Mouse (Mus musculus) hematopoietic stem cell, adult 5-6 weeks (primary cell): ENCODE data around the gene Emid1. TPM values are rescaled to one million over a fixed set of nuclear protein-coding genes. Genes with fewer than 3 reads are reported as not detected.

Experiments used
- ATAC-seq, 2 experiments: fragments of 125-278 bp in 1 of 2; replicated peaks in 1 of 2; 2 replicates each; pipeline ENCODE4 v1.8.0; 2016 to 2017; ENCODE audit warnings: inconsistent platforms in 2 of 2, mild to moderate bottlenecking in 2 of 2, moderate number of reproducible peaks in 2 of 2, low read depth in 1 of 2, moderate TSS enrichment in 1 of 2; ENCODE audit not compliant: low FRiP score in 2 of 2, poor library complexity in 2 of 2, severe bottlenecking in 2 of 2, insufficient read depth in 1 of 2, low TSS enrichment in 1 of 2
- total RNA-seq: library from RNA; stranded (forward); fragments of 172-1452, 232-1000 nt; gene quantifications from 2 replicates; pipeline ENCODE4 v1.2.3, GENCODE M21; 2017

The Emid1 gene
- total RNA-seq: 16.0 and 16.7 TPM in 2 replicates

DNA sequence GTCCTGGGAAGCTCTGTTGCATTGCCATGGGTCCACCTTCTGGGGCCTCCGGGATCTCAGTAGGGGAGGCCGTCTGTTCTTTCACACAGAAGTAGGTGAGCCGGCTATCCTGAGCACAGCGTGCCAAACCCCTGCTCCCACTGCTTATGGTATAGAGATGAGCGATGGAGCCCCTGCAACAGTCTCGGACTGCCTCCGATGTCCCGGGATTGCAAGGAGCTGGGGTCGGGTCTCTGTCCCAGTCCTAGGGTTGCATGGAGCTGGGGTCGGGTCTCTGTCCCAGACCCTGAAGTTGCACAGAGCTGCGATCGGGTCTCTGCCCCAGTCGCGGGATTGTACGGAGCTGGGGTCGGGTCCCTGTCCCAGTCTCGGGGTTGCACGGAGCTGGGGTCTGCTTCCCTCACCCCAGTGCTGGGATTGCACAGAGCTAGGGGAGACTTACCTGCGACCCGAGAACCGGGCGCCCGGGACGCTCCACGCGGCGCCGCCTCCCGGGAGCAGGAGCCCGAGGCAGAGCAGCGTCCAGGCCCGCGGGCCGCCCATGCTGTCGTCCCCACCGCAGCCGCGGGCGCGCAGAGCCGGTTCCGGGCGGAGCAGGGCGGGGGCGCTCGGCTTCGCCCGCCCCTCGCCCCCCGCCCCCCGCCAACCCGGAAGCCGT is at the start of gene Emid1:
Gene Emid1, minus strand, starts transcription at position 578 of the 658 bp plus-strand sequence.
- no peak for ATAC-seq

- no peak for ATAC-seq
Observed at GRCm38 (mm10) chr11:5199879-5200278, 47.8 kb upstream of the Emid1 start.

DNA sequence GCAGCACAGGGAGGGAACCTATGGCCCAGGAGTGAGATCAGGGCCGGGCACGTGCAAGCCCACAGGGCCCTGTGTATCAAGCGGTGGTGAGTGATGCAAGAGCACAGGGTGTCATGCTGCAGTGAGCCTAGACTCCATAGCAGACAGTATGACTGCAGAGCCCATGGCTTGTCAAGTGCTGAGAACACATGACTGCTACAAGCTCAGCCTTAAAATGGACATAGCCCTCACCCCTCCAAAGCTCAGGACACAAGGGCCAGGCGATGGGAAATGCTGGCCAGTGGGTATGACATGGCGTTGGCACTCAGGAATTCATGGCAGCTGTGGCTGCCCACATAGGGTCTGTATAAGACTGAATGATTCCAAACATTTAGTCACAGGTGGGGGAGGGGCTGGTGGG is 45.0 kb upstream of the Emid1 start:
- ATAC-seq: no peak

DNA sequence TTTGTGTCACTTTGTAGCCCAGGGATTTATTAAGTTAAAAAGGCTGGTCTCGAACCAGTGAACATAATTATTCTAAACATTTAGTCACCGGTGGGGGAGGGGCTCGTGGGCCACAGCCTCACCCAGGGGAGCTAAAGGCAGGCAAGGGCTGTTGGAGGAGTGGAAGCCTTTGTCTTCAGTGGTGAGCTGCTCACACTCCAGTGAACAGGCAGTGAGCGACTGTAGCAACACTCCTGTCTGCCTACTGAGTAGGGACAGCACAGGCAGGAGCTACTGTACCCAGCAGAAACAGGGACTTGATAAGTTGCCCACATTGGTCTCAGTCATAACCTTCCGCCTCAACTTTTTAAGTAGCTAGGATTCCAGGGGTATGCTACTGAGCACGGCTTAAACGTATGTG is 44.5 kb upstream of the Emid1 start:
- ATAC-seq: no peak

DNA sequence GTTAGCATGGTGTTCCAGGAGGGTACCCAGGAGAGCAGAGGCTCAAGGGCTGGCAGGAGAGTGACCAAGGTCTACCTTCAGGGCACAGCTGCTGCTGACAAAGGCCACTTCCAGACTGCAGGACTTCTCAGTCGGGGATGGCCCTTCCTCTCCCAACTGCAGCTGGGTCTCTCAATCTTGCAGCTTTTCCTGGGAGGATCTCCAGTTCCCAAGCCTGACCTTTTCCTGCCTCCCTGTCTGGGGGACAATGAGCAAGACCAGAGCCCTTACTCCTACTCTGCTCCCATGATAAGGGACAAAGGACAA is 41.5 kb upstream of the Emid1 start:
- ATAC-seq: no peak

- ATAC-seq: 0 out of 4 replicates have a peak, but pooled peaks have one; percentile 13 to 15
Observed at GRCm38 (mm10) chr11:5192840-5193575, 41.0 kb upstream of the Emid1 start.

GRCm38 (mm10) chr11:5192084-5192516 is 40.0 kb upstream of the Emid1 start:
- no peak for ATAC-seq

- ATAC-seq: no peak
Observed at GRCm38 (mm10) chr11:5189239-5189933, 37.3 kb upstream of the Emid1 start.

GRCm38 (mm10) chr11:5188170-5188569 is 36.1 kb upstream of the Emid1 start:
- no peak for ATAC-seq

GRCm38 (mm10) chr11:5184832-5185231 is 32.8 kb upstream of the Emid1 start:
- ATAC-seq: no peak

GRCm38 (mm10) chr11:5184250-5184649 is 32.2 kb upstream of the Emid1 start:
- ATAC-seq: peak; percentile 46 to 56; a peak in 3 of 4 replicates

DNA sequence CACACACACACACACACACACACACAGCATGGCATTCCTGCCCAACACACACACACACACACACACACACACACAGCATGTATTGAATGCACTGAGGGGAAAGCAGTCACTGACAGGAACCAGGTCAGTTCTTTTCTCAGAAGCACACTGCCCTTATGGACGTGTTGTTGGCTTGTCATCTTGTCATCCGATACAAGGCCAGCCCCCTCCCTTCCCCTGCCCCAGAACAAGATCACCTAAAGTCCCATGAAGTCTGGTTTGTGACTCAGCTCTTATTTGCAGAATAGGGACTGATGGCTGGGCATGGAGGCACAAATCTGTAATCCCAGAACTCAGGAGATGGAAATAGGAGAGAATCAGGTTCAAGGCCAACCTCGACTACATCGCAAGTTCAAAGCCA is 30.8 kb upstream of the Emid1 start:
- ATAC-seq: no peak

DNA sequence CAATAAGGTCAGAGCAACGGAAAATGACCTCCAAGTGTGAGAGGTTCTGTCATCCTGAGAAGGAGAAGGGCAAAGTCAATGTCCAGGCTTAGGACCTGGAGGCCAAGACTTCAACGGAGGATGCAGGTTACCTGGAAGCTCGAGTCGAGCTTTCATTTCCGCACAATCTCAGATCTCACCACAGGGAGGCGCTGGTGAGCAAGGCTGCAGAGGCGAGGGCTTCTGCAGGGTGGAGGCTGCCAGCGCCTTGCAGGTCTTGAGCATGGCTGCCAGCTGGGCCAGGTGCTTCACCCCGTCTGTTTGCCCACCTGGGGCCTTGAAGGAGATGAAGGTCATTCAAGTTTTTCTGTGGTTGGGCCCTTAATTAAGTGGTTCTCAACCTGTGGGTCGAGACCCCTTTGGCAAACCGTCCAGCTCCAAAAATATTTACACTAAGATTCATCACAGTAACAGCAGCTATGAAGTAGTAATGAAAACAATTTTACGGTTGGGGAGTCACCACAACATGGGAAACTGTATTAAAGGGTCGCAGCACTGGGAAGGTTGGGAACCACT is 29.9 kb upstream of the Emid1 start:
- ATAC-seq: peak; percentile 63 to 75

- ATAC-seq: no peak
Observed at GRCm38 (mm10) chr11:5179391-5179790, 27.3 kb upstream of the Emid1 start.

DNA sequence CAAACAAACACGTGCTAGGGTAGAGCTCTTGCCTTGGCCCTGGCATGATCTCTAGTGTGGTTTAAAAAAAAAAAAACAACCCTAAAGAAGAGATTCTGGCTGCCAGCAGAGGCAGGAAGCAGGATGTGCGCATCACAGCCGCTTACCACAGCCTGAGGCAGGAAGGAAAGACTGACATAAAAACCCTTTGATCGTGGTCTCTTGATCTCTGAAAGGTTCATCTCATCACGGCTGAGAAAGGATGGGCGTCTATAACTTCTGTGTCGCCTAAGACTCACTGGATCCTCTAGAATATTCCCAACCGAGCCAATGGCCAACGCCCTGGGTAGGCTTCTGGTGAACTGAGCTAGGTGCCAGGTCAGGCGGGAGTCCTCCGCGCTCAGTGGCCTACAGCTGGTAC is 25.1 kb upstream of the Emid1 start:
- peak; percentile 61 to 70 for ATAC-seq

DNA sequence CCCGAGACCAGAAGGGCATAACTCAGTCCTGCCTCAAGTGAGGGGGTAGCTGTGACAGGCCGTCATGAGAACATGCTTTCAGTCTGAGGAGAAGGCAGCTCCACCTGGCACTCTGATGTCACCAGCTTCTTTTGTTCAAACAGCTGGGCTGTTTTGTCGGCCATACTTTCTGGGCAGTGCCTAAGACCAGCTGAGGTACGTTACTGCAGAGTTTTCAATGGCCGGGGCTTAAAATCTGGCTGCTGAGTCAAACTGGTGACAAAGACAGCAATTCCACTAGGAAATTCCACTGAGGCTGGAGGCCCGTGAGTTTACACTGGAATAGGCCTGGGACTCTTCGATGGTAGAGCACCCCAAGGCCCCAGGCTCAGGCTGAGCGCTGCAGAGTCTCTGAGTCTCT is 24.6 kb upstream of the Emid1 start:
- ATAC-seq: no peak

GRCm38 (mm10) chr11:5175866-5176265 is 23.8 kb upstream of the Emid1 start:
- no peak for ATAC-seq

GRCm38 (mm10) chr11:5175141-5175540 is 23.1 kb upstream of the Emid1 start:
- ATAC-seq: no peak
